Mouse (Mus musculus): Measurements from ENCODE around the gene Naa80.

Naa80 gene

GRCm38 (mm10) chr9:107596619-107597569 lies 18.2 kb downstream of the Naa80 start:
- no peak for DNase-seq (ENCODE audit: low read depth, low spot score)

- no peak for DNase-seq (ENCODE audit: low read depth, low spot score)
These were observed 19.7 kb downstream of the Naa80 start for GRCm38 (mm10) chr9:107598385-107598784.

- DNase-seq (ENCODE audit: low read depth, low spot score), result no peak
These were observed 20.7 kb downstream of the Naa80 start for GRCm38 (mm10) chr9:107599433-107599832.

- DNase-seq (ENCODE audit: low read depth, low spot score), result peak; percentile 80
These were observed 21.2 kb downstream of the Naa80 start for GRCm38 (mm10) chr9:107599842-107600241.

DNA sequence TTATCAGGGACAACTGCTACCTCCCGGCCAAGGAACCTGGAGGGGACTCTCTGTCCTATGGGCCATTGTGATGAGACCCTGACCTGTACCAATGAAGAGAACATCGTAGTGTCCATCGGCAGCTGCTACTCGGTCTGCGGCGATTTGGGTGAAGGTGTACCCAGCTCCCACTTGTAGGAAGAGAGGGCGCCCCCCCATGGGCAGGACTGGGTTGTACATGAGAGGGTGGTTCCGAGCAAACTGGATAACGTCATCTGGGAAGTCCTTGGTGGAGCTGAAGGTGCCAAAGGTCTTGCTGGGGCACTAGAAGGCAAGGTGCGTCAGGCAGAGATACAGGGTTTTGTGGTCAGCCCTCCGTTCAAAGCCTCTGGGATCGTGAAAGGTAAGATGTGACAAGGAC lies 22.1 kb downstream of the Naa80 start:
- DNase-seq (ENCODE audit: low read depth, low spot score), result peak; percentile 68

GRCm38 (mm10) chr9:107601275-107601674 lies 22.6 kb downstream of the Naa80 start:
- no peak for DNase-seq (ENCODE audit: low read depth, low spot score)

DNA sequence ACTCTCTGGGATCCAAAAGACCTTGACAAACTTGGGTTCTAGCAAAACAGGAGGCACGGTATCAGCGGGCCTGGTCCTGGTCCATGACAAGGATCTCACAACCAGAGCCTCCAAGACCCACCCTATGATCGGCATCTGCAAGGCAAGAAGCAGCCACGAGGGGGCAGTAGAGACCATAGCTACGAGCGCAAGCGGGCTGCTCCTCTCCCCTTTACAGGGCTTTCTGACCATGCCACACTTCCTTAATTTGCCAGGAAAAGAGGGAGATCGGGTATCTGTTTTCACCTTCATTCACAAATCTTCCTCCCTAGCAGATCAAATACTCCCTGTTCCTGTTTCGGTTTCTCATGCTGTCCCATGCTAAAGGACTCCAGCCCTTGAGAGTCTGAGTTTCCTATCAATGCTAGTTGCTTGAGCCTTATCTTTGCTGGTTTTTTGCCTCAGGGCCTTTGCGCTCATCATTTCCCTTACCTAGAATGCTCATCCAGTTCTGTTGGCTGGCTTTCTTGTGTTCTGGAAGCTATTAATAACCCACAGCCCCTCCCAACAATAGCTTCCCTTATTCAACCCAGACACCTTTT lies 23.5 kb downstream of the Naa80 start:
- DNase-seq (ENCODE audit: low read depth, low spot score), result peak; percentile 84

DNA sequence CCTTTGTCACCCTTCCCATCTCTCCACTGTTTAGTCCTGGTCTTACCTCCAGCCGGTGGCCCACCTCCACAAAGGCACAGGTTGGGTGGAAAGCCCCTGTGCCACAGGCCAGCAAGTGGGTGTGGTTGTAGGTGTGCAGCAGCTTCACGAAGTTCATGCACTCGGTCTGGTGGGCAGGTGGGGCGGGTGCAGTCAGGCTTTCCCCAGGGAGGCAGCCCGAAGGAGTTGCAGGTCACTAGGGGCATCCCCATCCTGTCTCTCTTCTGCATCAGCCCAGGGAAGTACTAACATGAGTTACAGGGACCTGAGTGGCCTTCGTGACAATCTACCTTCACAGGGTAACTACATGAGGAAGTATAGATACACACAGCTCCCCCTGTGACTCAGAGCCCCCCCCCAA lies 24.6 kb downstream of the Naa80 start:
- DNase-seq (ENCODE audit: low read depth, low spot score), result no peak

DNA sequence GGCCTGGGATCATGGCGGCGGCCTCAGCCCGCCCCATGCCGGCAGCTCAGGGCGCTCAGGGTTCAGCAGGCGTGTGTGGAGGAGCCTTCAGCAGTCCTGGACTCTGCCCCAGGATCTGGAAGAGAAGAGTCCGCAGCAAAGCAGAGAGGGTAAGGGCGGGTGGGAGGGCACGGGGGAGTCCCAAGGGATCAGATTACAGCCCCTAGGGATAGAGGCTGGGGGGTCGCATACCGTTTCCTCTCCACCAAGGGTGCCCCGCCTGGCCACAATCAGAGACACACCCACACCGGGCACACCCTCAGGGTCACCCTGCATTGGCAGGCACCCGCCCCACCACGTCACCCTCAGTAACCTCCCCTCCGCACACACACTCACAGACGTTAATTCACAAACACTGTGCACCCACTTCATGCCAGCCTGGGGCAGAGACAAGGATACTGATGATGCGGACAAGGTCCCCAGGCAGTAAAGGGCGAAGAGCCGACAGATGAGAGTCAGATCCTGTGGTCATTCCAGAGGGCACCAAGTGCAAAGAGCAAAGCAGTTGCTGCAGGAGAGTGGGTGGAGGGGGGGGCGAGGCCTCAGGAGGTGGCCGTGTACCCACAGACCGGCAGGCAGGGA lies 26.5 kb downstream of the Naa80 start:
- DNase-seq (ENCODE audit: low read depth, low spot score), result no peak

DNA sequence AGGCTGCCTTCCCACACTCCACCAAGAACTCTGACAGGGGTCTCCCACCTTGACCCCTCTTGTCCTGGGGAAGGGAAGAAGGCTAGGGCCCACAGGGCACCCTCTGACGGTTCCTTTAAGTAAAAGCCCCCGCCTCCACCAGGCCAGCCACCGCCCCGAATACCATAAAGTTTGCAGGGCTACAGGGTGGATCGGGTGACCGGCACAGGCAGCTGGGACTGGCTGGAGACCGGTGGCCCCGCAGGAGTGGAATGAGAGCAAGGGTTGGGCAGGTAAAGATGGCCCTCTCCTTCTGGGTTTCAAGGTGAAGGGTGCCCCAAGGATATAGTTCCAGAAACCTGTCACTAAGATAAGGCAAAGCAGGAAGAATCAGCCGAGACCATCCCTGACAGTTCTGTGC lies 27.9 kb downstream of the Naa80 start:
- DNase-seq (ENCODE audit: low read depth, low spot score), result no peak

GRCm38 (mm10) chr9:107607036-107607435 lies 28.3 kb downstream of the Naa80 start:
- DNase-seq (ENCODE audit: low read depth, low spot score), result no peak

GRCm38 (mm10) chr9:107607653-107608245 lies 29.1 kb downstream of the Naa80 start:
- DNase-seq (ENCODE audit: low read depth, low spot score), result no peak

DNA sequence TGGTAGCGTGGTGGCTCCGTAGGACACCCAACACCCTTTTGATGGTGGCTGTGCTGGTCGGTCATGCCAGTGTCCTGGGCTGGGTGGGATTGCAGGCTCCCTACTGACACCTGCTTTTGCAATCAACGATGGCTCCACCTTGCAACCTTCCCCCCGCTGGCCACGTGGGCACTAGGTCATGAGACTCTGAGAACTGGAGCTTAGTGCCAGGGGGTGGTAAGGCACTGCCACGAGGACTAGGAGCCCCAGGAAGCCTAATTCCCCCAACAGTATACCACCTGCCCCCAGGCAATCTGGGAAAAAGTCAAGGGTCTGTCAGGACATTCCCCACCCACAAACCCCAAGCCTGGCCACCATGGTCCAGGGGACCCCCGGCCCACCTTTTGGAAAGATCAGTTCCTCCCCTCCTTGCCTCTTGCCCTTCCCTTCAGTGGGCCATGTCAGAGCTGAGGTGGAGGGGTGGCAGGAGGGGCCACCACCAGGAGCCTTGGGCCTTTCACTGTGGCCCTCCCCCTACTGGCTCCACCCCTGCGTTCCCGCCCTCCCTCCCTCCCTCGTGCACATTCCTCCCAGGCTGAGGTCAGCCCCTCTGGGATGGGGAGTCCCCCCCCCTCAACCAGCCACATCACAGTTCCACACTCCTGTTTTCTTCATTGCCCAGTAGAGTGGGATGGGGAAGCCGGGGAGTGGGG lies 30.2 kb downstream of the Naa80 start, which contains the start of gene Sema3b:
TSS of gene Sema3b (minus strand) at position 489 of the 692 bp plus-strand sequence.
- DNase-seq (ENCODE audit: low read depth, low spot score), result no peak

DNA sequence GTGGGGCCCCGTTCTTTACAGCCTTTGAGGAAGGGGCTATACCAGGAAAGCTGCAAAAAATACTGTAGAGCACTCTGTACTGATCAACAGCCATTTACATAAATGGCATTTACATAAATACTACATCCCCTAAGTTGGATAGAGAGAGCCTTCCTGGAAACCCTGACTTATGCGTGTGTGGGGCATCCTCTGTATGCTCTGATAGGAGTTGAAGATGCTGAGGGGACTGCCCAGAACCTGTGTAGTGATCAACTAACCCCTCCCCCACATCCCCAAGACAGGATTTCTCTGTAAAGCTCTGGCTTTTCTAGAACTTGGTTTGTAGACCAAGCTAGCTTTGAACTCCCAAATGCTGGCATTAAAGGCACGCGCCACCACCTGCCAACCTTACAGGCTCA lies 30.7 kb downstream of the Naa80 start:
- DNase-seq (ENCODE audit: low read depth, low spot score), result no peak

DNA sequence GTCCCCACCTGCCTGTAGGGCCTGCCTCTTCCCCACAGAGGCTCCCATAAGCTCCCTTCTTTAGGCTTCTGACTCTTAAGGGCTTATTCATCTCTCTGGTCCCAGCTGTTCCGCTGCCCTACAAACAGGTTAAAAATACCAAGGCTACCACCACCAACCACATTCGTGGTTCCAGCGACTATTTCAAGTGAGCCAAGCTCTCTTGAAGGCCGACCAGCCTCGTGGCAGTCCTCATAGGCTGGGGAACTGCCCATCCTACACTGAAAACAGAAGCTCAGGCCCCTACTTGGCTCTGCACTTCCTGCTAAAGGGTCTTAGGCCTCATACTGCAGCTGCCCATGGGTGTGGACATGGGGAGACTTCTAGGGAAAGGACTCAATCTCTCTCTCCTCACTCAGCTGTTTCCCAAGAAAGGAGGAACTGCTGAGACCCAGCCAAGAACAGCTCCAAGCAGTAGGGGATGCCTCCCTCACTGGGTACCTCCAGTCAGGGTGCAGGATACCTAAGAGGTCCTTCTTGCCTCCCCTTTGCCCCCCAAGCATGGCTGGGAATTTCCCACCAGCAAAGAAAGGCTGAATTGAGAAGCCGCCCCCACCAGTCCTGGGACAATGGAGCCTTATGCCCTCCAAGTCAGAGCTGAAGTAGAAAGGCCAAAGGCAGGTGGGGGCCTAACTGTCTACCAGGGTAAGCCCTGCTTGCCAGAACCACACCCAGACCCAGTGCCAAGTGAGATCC lies 32.9 kb downstream of the Naa80 start:
- no peak for DNase-seq (ENCODE audit: low read depth, low spot score)

- peak; percentile 93 for DNase-seq (ENCODE audit: low read depth, low spot score)
These were observed 33.7 kb downstream of the Naa80 start for GRCm38 (mm10) chr9:107612191-107612944.

GRCm38 (mm10) chr9:107612945-107613569 lies 34.4 kb downstream of the Naa80 start:
- DNase-seq (ENCODE audit: low read depth, low spot score), result peak; percentile 51

- no peak for DNase-seq (ENCODE audit: low read depth, low spot score)
These were observed 36.3 kb downstream of the Naa80 start for GRCm38 (mm10) chr9:107615035-107615434.

GRCm38 (mm10) chr9:107617461-107617860 lies 38.8 kb downstream of the Naa80 start:
- no peak for DNase-seq (ENCODE audit: low read depth, low spot score)

- no peak for DNase-seq (ENCODE audit: low read depth, low spot score)
These were observed 39.4 kb downstream of the Naa80 start for GRCm38 (mm10) chr9:107618098-107618497.
